In genomic region chr3:102309756-102310155, GRCm38 (mm10) we compare ENCODE assay signal across 9 mouse cellular contexts.
DNase-seq lines count a peak whose midpoint lies in the region; ATAC-seq and TF ChIP-seq lines count a peak whose summit lies in the region.
"Had no signal": no experiment of that assay in that cellular context is flagged by ENCODE, and none has a peak within 500 bp of the region (broad histone marks: within the 10 kb centered on the region; RNA-seq: fewer than 3 reads in every experiment).

No protein-coding gene starts in this region.

- ATAC-seq in lung, embryonic 16.5 days (ENCODE audit: low read depth) = peak; percentile 48; the same call in 1 of the 2 replicates
- peak; percentile 44; the same call in 1 of the 2 replicates for ATAC-seq in stomach, embryonic 14.5 days (ENCODE audit: insufficient number of reproducible peaks, insufficient read depth, low FRiP score, low read depth)
- no peak for ATAC-seq in inflammation-experienced regulatory T-cells, adult 6 months

- DNase-seq in ES-E14 (ENCODE audit: low read depth, low spot score) = peak; percentile 42
- peak; percentile 82 for DNase-seq in adrenal gland, postnatal 14 days
- DNase-seq in heart, postnatal 36 days = peak; percentile 69 to 77
- peak; percentile 24 to 58 for DNase-seq in layer of hippocampus, adult 8-10 months (ENCODE audit: low spot score in 2 of 2)

- H3K27ac ChIP-seq in ES-E14 (ENCODE audit: insufficient read depth, low read depth, low read length, poor library complexity, severe bottlenecking) = no peak overlapping the region
- no peak overlapping the region for H3K27ac ChIP-seq in embryonic fibroblast, embryonic 13.5 days (ENCODE audit: insufficient read depth, low read length)
- no peak overlapping the region for H3K27ac ChIP-seq in lung, embryonic 16.5 days (ENCODE audit: low read length)
- no peak overlapping the region for H3K27ac ChIP-seq in stomach, embryonic 14.5 days (ENCODE audit: low read length)
- H3K27ac ChIP-seq: heart, embryonic 13.5 days had no signal

- H3K9me3 ChIP-seq in ES-E14 (ENCODE audit: control insufficient read depth, insufficient read depth, low read depth, low read length) = no peaks in the 10 kb centered on the region
- no peaks in the 10 kb centered on the region for H3K9me3 ChIP-seq in lung, embryonic 16.5 days (ENCODE audit: control insufficient read depth, low read length)
- H3K9me3 ChIP-seq in stomach, embryonic 14.5 days (ENCODE audit: control insufficient read depth, low read depth, low read length) = no peaks in the 10 kb centered on the region
- H3K9me3 ChIP-seq: heart, embryonic 13.5 days had no signal

- TF ChIP-seq POLR2A in embryonic fibroblast, embryonic 13.5 days (IDR thresholded peaks at IDR 0.05; ENCODE audit: low read depth, low read length) = no peak

- no peaks in the 10 kb centered on the region for H3K4me1 ChIP-seq in ES-E14 (ENCODE audit: control insufficient read depth in 2 of 2, insufficient read depth in 2 of 2, low read length in 2 of 2, poor library complexity in 1 of 2)
- 0 out of 2 replicates have a peak, but pooled peaks cover 3% of the 10 kb centered on the region for H3K4me1 ChIP-seq in embryonic fibroblast, embryonic 13.5 days (ENCODE audit: control insufficient read depth, insufficient read depth, low read length)
- H3K4me1 ChIP-seq in lung, embryonic 16.5 days (replicated peaks; ENCODE audit: control insufficient read depth, insufficient read depth, low read length) = no peaks in the 10 kb centered on the region
- H3K4me1 ChIP-seq in stomach, embryonic 14.5 days (ENCODE audit: control insufficient read depth, insufficient read depth, low read length) = peaks cover 7% of the 10 kb centered on the region; the same call in 1 of the 2 replicates

- H3K9ac ChIP-seq in ES-E14 (ENCODE audit: insufficient read depth, low read depth, low read length, poor library complexity, severe bottlenecking) = no peak overlapping the region
- no peak overlapping the region for H3K9ac ChIP-seq in lung, embryonic 16.5 days (ENCODE audit: low read length)
- no peak overlapping the region for H3K9ac ChIP-seq in stomach, embryonic 14.5 days (replicated peaks; ENCODE audit: low read depth, low read length)
- H3K9ac ChIP-seq: heart, embryonic 13.5 days had no signal

- no peak overlapping the region for H3K4me3 ChIP-seq in ES-E14 (ENCODE audit: insufficient read depth in 1 of 2, low read depth in 1 of 2, low read length in 2 of 2, poor library complexity in 1 of 2, severe bottlenecking in 1 of 2)
- H3K4me3 ChIP-seq in embryonic fibroblast, embryonic 13.5 days (ENCODE audit: insufficient read depth, low read length) = no peak overlapping the region
- no peak overlapping the region for H3K4me3 ChIP-seq in lung, embryonic 16.5 days (ENCODE audit: low read length)
- H3K4me3 ChIP-seq in stomach, embryonic 14.5 days (ENCODE audit: low read depth, low read length) = no peak overlapping the region
- H3K4me3 ChIP-seq: heart, embryonic 13.5 days had no signal

- no peak overlapping the region for H3K4me2 ChIP-seq in lung, embryonic 16.5 days (ENCODE audit: low read depth, low read length)
- no peak overlapping the region for H3K4me2 ChIP-seq in stomach, embryonic 14.5 days (replicated peaks; ENCODE audit: low read depth, low read length)
- H3K4me2 ChIP-seq: heart, embryonic 13.5 days had no signal

- intact Hi-C loops in heart, postnatal 36 days (cut with DNase I) = no loop called here

- peak; percentile 84 for TF ChIP-seq CTCF in embryonic fibroblast, embryonic 13.5 days (IDR thresholded peaks at IDR 0.05; ENCODE audit: borderline replicate concordance, insufficient read depth, low read length)

- peaks cover 6% of the 10 kb centered on the region; the same call in 1 of the 2 replicates for H3K27me3 ChIP-seq in lung, embryonic 16.5 days (ENCODE audit: control insufficient read depth, insufficient read depth, low read depth, low read length)
- no peaks in the 10 kb centered on the region for H3K27me3 ChIP-seq in stomach, embryonic 14.5 days (ENCODE audit: control insufficient read depth, insufficient read depth, low read length)
- H3K27me3 ChIP-seq: heart, embryonic 13.5 days had no signal

- in situ Hi-C loops in ES-E14 (cut with MboI; ENCODE audit: low sequenced_read_pairs in 2 of 2, unreplicated experiment in 2 of 2) = no loop called here

- H3K36me3 ChIP-seq in ES-E14 (ENCODE audit: control insufficient read depth, insufficient read depth, low read length, poor library complexity, severe bottlenecking) = no peaks in the 10 kb centered on the region
- H3K36me3 ChIP-seq in lung, embryonic 16.5 days (ENCODE audit: control insufficient read depth, insufficient read depth, low read length) = no peaks in the 10 kb centered on the region
- H3K36me3 ChIP-seq in stomach, embryonic 14.5 days (ENCODE audit: control insufficient read depth, insufficient read depth, low read length) = no peaks in the 10 kb centered on the region
- H3K36me3 ChIP-seq: heart, embryonic 13.5 days had no signal

- 23% methylated on average over 9 of the region's 9 CpGs for WGBS in lung, embryonic 16.5 days
- 31% methylated on average over 9 of the region's 9 CpGs for WGBS in stomach, embryonic 14.5 days

TF ChIP-seq in ES-E14, 5 proteins besides CTCF, POLR2A, EP300 and RAD21:
- TF ChIP-seq MAFK (IDR thresholded peaks at IDR 0.05; ENCODE audit: insufficient read depth, low read depth, low read length) (no peak), ZC3H11A (IDR thresholded peaks at IDR 0.05; ENCODE audit: borderline replicate concordance, low read depth, low read length) (peak; percentile 81), HCFC1 (IDR thresholded peaks at IDR 0.05; ENCODE audit: borderline replicate concordance, insufficient read depth, low read length) (no peak), CHD2 (IDR thresholded peaks at IDR 0.05; ENCODE audit: low read depth, low read length) (no peak)
